Mouse (Mus musculus): ENCODE measurements around the gene Tmem52b. TPM values are rescaled to one million over a fixed set of nuclear protein-coding genes. Genes with fewer than 3 reads are reported as not detected.

Tmem52b gene
- total RNA-seq, 2 experiments from 2014 or later, result not detected

Other genes with a start within 250 kb of the Tmem52b start
- 24.3 and 26.3 TPM in 2 replicates for gene Cd69, start 237.1 kb upstream of the Tmem52b start, total RNA-seq (2015; ENCODE audit: low replicate concordance)
- gene Cd69, start 237.1 kb upstream of the Tmem52b start, total RNA-seq (2017; ENCODE audit: low replicate concordance), result 10.1 and 13.2 TPM in 2 replicates
- gene 4922502D21Rik, start 180.8 kb upstream of the Tmem52b start, total RNA-seq (2015; ENCODE audit: low replicate concordance), result not detected in 2 replicates
- not detected in 2 replicates for gene 4922502D21Rik, start 180.8 kb upstream of the Tmem52b start, total RNA-seq (2017; ENCODE audit: low replicate concordance)
- gene Clec12a, start 169.9 kb upstream of the Tmem52b start, total RNA-seq (2015; ENCODE audit: low replicate concordance), result 97.3 and 115 TPM in 2 replicates
- gene Clec12a, start 169.9 kb upstream of the Tmem52b start, total RNA-seq (2017; ENCODE audit: low replicate concordance), result 48.9 and 86.8 TPM in 2 replicates
- not detected in 2 replicates for gene Clec12b, start 126.7 kb upstream of the Tmem52b start, total RNA-seq (2015; ENCODE audit: low replicate concordance)
- not detected in 2 replicates for gene Clec12b, start 126.7 kb upstream of the Tmem52b start, total RNA-seq (2017; ENCODE audit: low replicate concordance)
- 8.3 TPM in 1 of 2 replicates, not detected in the other for gene Clec1b, start 115.3 kb upstream of the Tmem52b start, total RNA-seq (2015; ENCODE audit: low replicate concordance)
- 2.7 TPM in 1 of 2 replicates, not detected in the other for gene Clec1b, start 115.3 kb upstream of the Tmem52b start, total RNA-seq (2017; ENCODE audit: low replicate concordance)
- gene Clec9a, start 103.7 kb upstream of the Tmem52b start, total RNA-seq (2015; ENCODE audit: low replicate concordance), result 0.72 TPM in 1 of 2 replicates, not detected in the other
- 0.13 TPM in 1 of 2 replicates, not detected in the other for gene Clec9a, start 103.7 kb upstream of the Tmem52b start, total RNA-seq (2017; ENCODE audit: low replicate concordance)
- not detected in 2 replicates for gene Clec1a, start 60.6 kb upstream of the Tmem52b start, total RNA-seq (2015; ENCODE audit: low replicate concordance)
- gene Clec1a, start 60.6 kb upstream of the Tmem52b start, total RNA-seq (2017; ENCODE audit: low replicate concordance), result 2.0 TPM in 1 of 2 replicates, not detected in the other
- 3.4 and 4.3 TPM in 2 replicates for gene Olr1, start 5.4 kb upstream of the Tmem52b start, total RNA-seq (2015; ENCODE audit: low replicate concordance)
- 2.2 and 5.6 TPM in 2 replicates for gene Olr1, start 5.4 kb upstream of the Tmem52b start, total RNA-seq (2017; ENCODE audit: low replicate concordance)
- 2.1 and 6.5 TPM in 2 replicates for gene Gabarapl1, start 20.6 kb downstream of the Tmem52b start, total RNA-seq (2015; ENCODE audit: low replicate concordance)
- gene Gabarapl1, start 20.6 kb downstream of the Tmem52b start, total RNA-seq (2017; ENCODE audit: low replicate concordance), result 9.8 and 17.5 TPM in 2 replicates
- not detected in 2 replicates for gene Klre1, start 65.3 kb downstream of the Tmem52b start, total RNA-seq (2015; ENCODE audit: low replicate concordance)
- gene Klre1, start 65.3 kb downstream of the Tmem52b start, total RNA-seq (2017; ENCODE audit: low replicate concordance), result not detected in 2 replicates
- 10.5 and 10.8 TPM in 2 replicates for gene Klrd1, start 79.2 kb downstream of the Tmem52b start, total RNA-seq (2015; ENCODE audit: low replicate concordance)
- gene Klrd1, start 79.2 kb downstream of the Tmem52b start, total RNA-seq (2017; ENCODE audit: low replicate concordance), result 2.8 TPM in 1 of 2 replicates, not detected in the other
- gene Klrk1, start 111.3 kb downstream of the Tmem52b start, total RNA-seq (2015; ENCODE audit: low replicate concordance), result 1.8 and 2.5 TPM in 2 replicates
- gene Klrk1, start 111.3 kb downstream of the Tmem52b start, total RNA-seq (2017; ENCODE audit: low replicate concordance), result 2.7 and 3.5 TPM in 2 replicates
- gene Klrc3, start 130.8 kb downstream of the Tmem52b start, total RNA-seq (2015; ENCODE audit: low replicate concordance), result not detected in 2 replicates
- not detected in 2 replicates for gene Klrc3, start 130.8 kb downstream of the Tmem52b start, total RNA-seq (2017; ENCODE audit: low replicate concordance)
- 1.3 and 2.2 TPM in 2 replicates for gene Klrc2, start 148.1 kb downstream of the Tmem52b start, total RNA-seq (2015; ENCODE audit: low replicate concordance)
- gene Klrc2, start 148.1 kb downstream of the Tmem52b start, total RNA-seq (2017; ENCODE audit: low replicate concordance), result 0.90 TPM in 1 of 2 replicates, not detected in the other
- 2.5 TPM in 1 of 2 replicates, not detected in the other for gene Klrc1, start 166.4 kb downstream of the Tmem52b start, total RNA-seq (2015; ENCODE audit: low replicate concordance)
- gene Klrc1, start 166.4 kb downstream of the Tmem52b start, total RNA-seq (2017; ENCODE audit: low replicate concordance), result 7.7 TPM in 1 of 2 replicates, not detected in the other
- not detected in 2 replicates for gene Klri1, start 204.6 kb downstream of the Tmem52b start, total RNA-seq (2015; ENCODE audit: low replicate concordance)
- 2.4 and 4.0 TPM in 2 replicates for gene Klri1, start 204.6 kb downstream of the Tmem52b start, total RNA-seq (2017; ENCODE audit: low replicate concordance)
- gene Klri2, start 227.9 kb downstream of the Tmem52b start, total RNA-seq (2015; ENCODE audit: low replicate concordance), result not detected in 2 replicates
- gene Klri2, start 227.9 kb downstream of the Tmem52b start, total RNA-seq (2017; ENCODE audit: low replicate concordance), result 0.39 TPM in 1 of 2 replicates, not detected in the other

Measured in erythroid progenitor cell, adult 5-6 weeks (primary cell).